ENCODE assay signal across 9 mouse cellular contexts in genomic region chr1:157465194-157465593, GRCm38 (mm10). TPM values are rescaled to one million over a fixed set of nuclear protein-coding genes. Genes with fewer than 3 reads are reported as not detected.
DNase-seq lines count a peak whose midpoint lies in the region; TF ChIP-seq lines count a peak whose summit lies in the region.
"Had no signal": no experiment of that assay in that cellular context is flagged by ENCODE, and none has a peak within 500 bp of the region (broad histone marks: within the 10 kb centered on the region; RNA-seq: fewer than 3 reads in every experiment).

No protein-coding gene starts in this region.

- no peaks in the 10 kb centered on the region for H3K27me3 ChIP-seq in splenic B cell, adult 2 months (ENCODE audit: control insufficient read depth, insufficient read depth, low read length, poor library complexity, severe bottlenecking)
- H3K27me3 ChIP-seq: liver, embryonic 13.5 days had no signal

- H3K36me3 ChIP-seq in splenic B cell, adult 2 months (ENCODE audit: control insufficient read depth, insufficient read depth, low read length, poor library complexity, severe bottlenecking): no peaks in the 10 kb centered on the region
- H3K36me3 ChIP-seq: liver, embryonic 13.5 days had no signal

- peak; percentile 57 for DNase-seq in embryo, embryonic 10.5 days (ENCODE audit: low spot score)
- DNase-seq in embryo, embryonic 9.5 days (ENCODE audit: extremely low spot score): no peak
- peak; percentile 37 for DNase-seq in lung, adult 2 months
- DNase-seq in lung, postnatal 25 days (ENCODE audit: low spot score): no peak
- peak; percentile 42 for DNase-seq in adrenal gland, postnatal 25 days
- peak; percentile 52 to 83 for DNase-seq in kidney, postnatal 25 days
- peak; percentile 29 for DNase-seq in splenic B cell, adult 2 months (ENCODE audit: low read depth, low spot score)
- DNase-seq in urinary bladder, postnatal 10 days (ENCODE audit: low spot score): no peak
- DNase-seq: liver, embryonic 13.5 days had no signal

- WGBS in lung, adult 2 months: 78% methylated on average over 3 of the region's 3 CpGs

- TF ChIP-seq CTCF in lung, adult 2 months (IDR thresholded peaks at IDR 0.05; ENCODE audit: insufficient read depth, low read length): 0 out of 2 replicates have a peak, but pooled peaks have one; percentile 12

- H3K4me3 ChIP-seq in lung, adult 2 months (replicated peaks; ENCODE audit: extremely low read depth, low read depth, low read length): no peak overlapping the region
- H3K4me3 ChIP-seq: liver, embryonic 13.5 days had no signal

- TF ChIP-seq POLR2A in lung, adult 2 months (IDR thresholded peaks at IDR 0.05; ENCODE audit: borderline replicate concordance, extremely low read depth, low read depth, low read length): no peak

- no peaks in the 10 kb centered on the region for H3K4me1 ChIP-seq in lung, adult 2 months (ENCODE audit: control insufficient read depth, insufficient read depth, low read length)
- H3K4me1 ChIP-seq: liver, embryonic 13.5 days had no signal

RNA-seq across cellular contexts. Expression of gene Cryzl2, which starts 6.8 kb away (rescaled TPM):
- 13.3 and 15.0 TPM in 2 replicates for polyA plus RNA-seq in lung, adult 2 months (2012; rRNA removed)
- 45.7 and 60.0 TPM in 2 replicates for total RNA-seq in adrenal gland, postnatal 25 days (2021)

RNA-seq across cellular contexts. Expression of gene Sec16b, which starts 41.3 kb away (rescaled TPM):
- polyA plus RNA-seq in lung, adult 2 months (2012; rRNA removed): 5.8 and 8.0 TPM in 2 replicates
- total RNA-seq in adrenal gland, postnatal 25 days (2021): 0.58 and 1.9 TPM in 2 replicates

RNA-seq across cellular contexts. Expression of gene Rasal2, which starts 52.8 kb away (rescaled TPM):
- 7.6 and 10.4 TPM in 2 replicates for polyA plus RNA-seq in lung, adult 2 months (2012; rRNA removed)
- total RNA-seq in adrenal gland, postnatal 25 days (2021): 14.5 and 16.9 TPM in 2 replicates

Comparison
In these comparisons a context has a peak if more than half of its experiments do, and no peak if none do; other contexts are left out.
1. DNase-seq: peak in embryo, embryonic 10.5 days (single experiment), lung, adult 2 months (single experiment), adrenal gland, postnatal 25 days (single experiment), kidney, postnatal 25 days (2 of 2) and splenic B cell, adult 2 months (single experiment); none in embryo, embryonic 9.5 days (single experiment), lung, postnatal 25 days (single experiment) and urinary bladder, postnatal 10 days (single experiment).